Mouse (Mus musculus) inflammation-experienced regulatory T-cells, adult 16 weeks (primary cell): Measurements from ENCODE around the gene 1700084M14Rik. TPM values are rescaled to one million over a fixed set of nuclear protein-coding genes. Genes with fewer than 3 reads are reported as not detected.

Source experiments
- polyA plus RNA-seq: library from polyadenylated mRNA; unstranded; fragments of 100-300 nt; shearing (Covaris generic); gene quantifications from one replicate; pipeline ENCODE4 v1.2.1, GENCODE M21; 2017

1700084M14Rik gene
- polyA plus RNA-seq = not detected

GRCm38 (mm10) chrX:91575811-91576210 lies at the start of gene 1700084M14Rik:
TSS of gene 1700084M14Rik (minus strand) at chrX:91575911.

Other genes starting within 250 kb of the 1700084M14Rik start
- not detected for gene Mageb2, start 244.2 kb downstream of the 1700084M14Rik start, polyA plus RNA-seq
- not detected for gene Gm5072, start 183.4 kb downstream of the 1700084M14Rik start, polyA plus RNA-seq
- gene Gm8914, start 95.8 kb downstream of the 1700084M14Rik start, polyA plus RNA-seq = not detected
- not detected for gene Gm14781, start 56.3 kb upstream of the 1700084M14Rik start, polyA plus RNA-seq
- gene Mageb5, start 207.1 kb upstream of the 1700084M14Rik start, polyA plus RNA-seq = not detected